Mouse (Mus musculus): ENCODE data around the gene Cacnb1.

DNA sequence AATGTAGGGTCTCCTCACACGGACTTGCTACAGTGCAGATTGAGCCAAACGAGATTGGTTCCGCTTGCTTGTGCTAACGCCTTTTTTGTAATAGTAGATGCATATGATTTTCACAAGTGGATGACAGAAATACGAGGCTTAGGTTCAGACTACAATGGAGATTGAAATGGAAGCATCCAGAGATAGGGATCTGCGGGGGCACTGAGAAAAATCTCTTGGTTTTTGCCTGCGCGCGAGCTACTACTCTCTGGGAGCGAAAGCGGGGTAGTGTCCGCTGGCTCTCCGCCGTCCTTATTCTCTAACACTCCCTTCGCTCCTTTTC is 3.4 kb upstream of the Cacnb1 start:
- TF ChIP-seq CTCF (IDR thresholded peaks at IDR 0.05) (no peak), EP300 (IDR thresholded peaks at IDR 0.05) (no peak)
